Comparison of ENCODE assay signal across 30 mouse cellular contexts in the genomic region with DNA sequence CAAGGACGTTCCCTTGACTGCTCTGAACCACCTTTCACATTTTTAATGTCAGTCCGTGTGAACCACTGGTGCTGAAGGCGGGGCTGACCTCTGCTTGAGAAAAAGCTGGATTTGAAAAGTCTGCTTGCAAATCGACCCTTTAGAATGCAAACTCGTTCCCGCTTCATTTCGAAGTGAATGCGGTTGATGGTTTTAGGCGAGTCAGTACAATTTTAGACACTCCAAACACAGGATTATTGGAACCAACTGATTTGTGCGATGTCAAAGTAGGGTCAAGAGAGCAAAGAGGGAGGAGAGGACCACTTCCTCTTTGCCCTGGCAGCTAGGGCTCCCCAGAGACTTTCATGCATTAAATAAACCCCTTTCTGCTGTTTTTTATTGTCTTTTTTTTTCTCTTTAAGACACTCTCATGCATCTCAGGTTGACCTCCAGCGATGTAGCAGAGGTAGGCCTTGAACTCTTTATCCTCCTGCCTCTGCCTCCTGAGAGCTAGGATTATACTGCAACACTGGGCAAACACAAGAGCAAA. TPM values are rescaled to one million over a fixed set of nuclear protein-coding genes. Genes with fewer than 3 reads are reported as not detected.
DNase-seq lines count a peak whose midpoint lies in the region; ATAC-seq lines count a peak whose summit lies in the region.
"Had no signal": no experiment of that assay in that cellular context is flagged by ENCODE, and none has a peak within 500 bp of the region (broad histone marks: within the 10 kb centered on the region; RNA-seq: fewer than 3 reads in every experiment).

No protein-coding gene starts in this region.

- 77% methylated on average over 11 of the region's 11 CpGs for WGBS in hindbrain, embryonic 13.5 days

- DNase-seq in embryo, embryonic 11 days: peak; percentile 5
- DNase-seq in embryo, embryonic 10.5 days (ENCODE audit: low spot score): no peak
- DNase-seq in A20 (ENCODE audit: low read depth, low spot score): peak; percentile 52
- peak; percentile 13 for DNase-seq in ZHBTc4 (ENCODE audit: low read depth, low spot score)
- peak; percentile 47 for DNase-seq in kidney, postnatal 10 days
- no peak for DNase-seq in urinary bladder, postnatal 36 days (ENCODE audit: low spot score in 2 of 2)
- no peak for DNase-seq in urinary bladder, postnatal 10 days (ENCODE audit: low spot score)
- DNase-seq: adrenal gland, adult 8-10 months; cerebellum, adult 8-10 months; cerebellum, postnatal 25 days; gastrocnemius, postnatal 25 days; heart, adult 2 months; lung, embryonic 14.5 days; lung, postnatal 14 days; right cerebral cortex, postnatal 14 days; thymus, postnatal 4 days had no signal

- H3K4me3 ChIP-seq in hindbrain, embryonic 13.5 days: no peak overlapping the region
- H3K4me3 ChIP-seq: embryonic facial prominence, embryonic 10.5 days; embryonic facial prominence, embryonic 15.5 days; forebrain, embryonic 13.5 days; heart, adult 2 months; heart, embryonic 12.5 days; hindbrain, embryonic 15.5 days; layer of hippocampus, adult 2 months; left cerebral cortex, adult 2 months; limb, embryonic 12.5 days; liver, embryonic 15.5 days; midbrain, embryonic 10.5 days; neural tube, embryonic 12.5 days had no signal

- H3K4me1 ChIP-seq in hindbrain, embryonic 13.5 days (replicated peaks): no peaks in the 10 kb centered on the region
- H3K4me1 ChIP-seq: hindbrain, embryonic 15.5 days; liver, embryonic 15.5 days; midbrain, embryonic 10.5 days; neural tube, embryonic 12.5 days had no signal

- H3K27ac ChIP-seq in hindbrain, embryonic 13.5 days: no peak overlapping the region
- H3K27ac ChIP-seq: embryonic facial prominence, embryonic 10.5 days; embryonic facial prominence, embryonic 15.5 days; forebrain, embryonic 13.5 days; heart, adult 2 months; hindbrain, embryonic 15.5 days; layer of hippocampus, adult 2 months; left cerebral cortex, adult 2 months; limb, embryonic 12.5 days; liver, embryonic 15.5 days; midbrain, embryonic 10.5 days; neural tube, embryonic 12.5 days had no signal

- H3K36me3 ChIP-seq in hindbrain, embryonic 13.5 days: no peaks in the 10 kb centered on the region
- H3K36me3 ChIP-seq: embryonic facial prominence, embryonic 10.5 days; embryonic facial prominence, embryonic 15.5 days; heart, embryonic 12.5 days; hindbrain, embryonic 15.5 days; limb, embryonic 12.5 days; liver, embryonic 15.5 days; midbrain, embryonic 10.5 days; neural tube, embryonic 12.5 days had no signal

- H3K9me3 ChIP-seq in hindbrain, embryonic 13.5 days: no peaks in the 10 kb centered on the region
- H3K9me3 ChIP-seq: embryonic facial prominence, embryonic 10.5 days; embryonic facial prominence, embryonic 15.5 days; forebrain, embryonic 13.5 days; heart, embryonic 12.5 days; hindbrain, embryonic 15.5 days; limb, embryonic 12.5 days; liver, embryonic 15.5 days; midbrain, embryonic 10.5 days; neural tube, embryonic 12.5 days had no signal

- no peak overlapping the region for H3K4me2 ChIP-seq in hindbrain, embryonic 13.5 days
- H3K4me2 ChIP-seq: embryonic facial prominence, embryonic 15.5 days; forebrain, embryonic 13.5 days; heart, embryonic 12.5 days; hindbrain, embryonic 15.5 days; limb, embryonic 12.5 days; liver, embryonic 15.5 days; lung, embryonic 14.5 days; neural tube, embryonic 12.5 days had no signal

- H3K27me3 ChIP-seq in hindbrain, embryonic 13.5 days: no peaks in the 10 kb centered on the region
- H3K27me3 ChIP-seq: embryonic facial prominence, embryonic 15.5 days; forebrain, embryonic 13.5 days; heart, embryonic 12.5 days; hindbrain, embryonic 15.5 days; limb, embryonic 12.5 days; liver, embryonic 15.5 days; neural tube, embryonic 12.5 days had no signal

- ATAC-seq in hindbrain, embryonic 13.5 days (ENCODE audit: low FRiP score): no peak
- ATAC-seq: forebrain, embryonic 13.5 days; inflammation-experienced regulatory T-cells, adult 6 months; midbrain, embryonic 16.5 days had no signal

- H3K9ac ChIP-seq in hindbrain, embryonic 13.5 days: no peak overlapping the region
- H3K9ac ChIP-seq: embryonic facial prominence, embryonic 15.5 days; forebrain, embryonic 13.5 days; heart, embryonic 12.5 days; hindbrain, embryonic 15.5 days; limb, embryonic 12.5 days; liver, embryonic 15.5 days; lung, embryonic 14.5 days; neural tube, embryonic 12.5 days had no signal

RNA-seq across cellular contexts. Expression of a gene that starts 27.9 kb away (rescaled TPM):
- 0.40 and 1.3 TPM in 2 replicates for polyA plus RNA-seq in hindbrain, embryonic 13.5 days (2015; fragmentation: Nextera tagmentation; extraction: Ambion mirVana)
- polyA plus RNA-seq: inflammation-experienced regulatory T-cells, adult 6 months had no signal

Comparison
In these comparisons a context has a peak if more than half of its experiments do, and no peak if none do; other contexts are left out.
1. DNase-seq: peak in embryo, embryonic 11 days (single experiment), A20 (single experiment), ZHBTc4 (single experiment) and kidney, postnatal 10 days (single experiment); none in embryo, embryonic 10.5 days (single experiment), urinary bladder, postnatal 36 days (0 of 2) and urinary bladder, postnatal 10 days (single experiment).